Mouse (Mus musculus) gastrocnemius, adult 2 months (tissue): ENCODE data around the gene Stac2. TPM values are rescaled to one million over a fixed set of nuclear protein-coding genes. Genes with fewer than 3 reads are reported as not detected.

Experiments used
- DNase-seq: peaks from one replicate; pipeline ENCODE4 v3.0.0; 2022
- H3K27ac ChIP-seq: fragments of 200-600 bp; 2 replicates; pipeline ENCODE4 v1.8.1; 2022; ENCODE audit warnings: mild to moderate bottlenecking
- H3K4me3 ChIP-seq: fragments of 200-600 bp; 2 replicates; pipeline ENCODE4 v1.8.1; 2022; ENCODE audit warnings: mild to moderate bottlenecking, moderate library complexity
- CTCF ChIP-seq: fragments of 200-600 bp; IDR thresholded peaks from 2 replicates; pipeline ENCODE4 v1.8.1; 2022; ENCODE audit warnings: antibody characterized with exemption, mild to moderate bottlenecking, moderate library complexity
- intact Hi-C: fragments of 180-260 bp; cut with DNase I; formaldehyde crosslinking; loops from one replicate; pipeline ENCODE4 v1.15.1; 2025
- long read RNA-seq, 2 experiments: library from polyadenylated mRNA; stranded (forward); transcript quantifications; one replicate each; pipeline ENCODE4 v2.0.0; 2021
- total RNA-seq, 2 experiments: library from RNA; stranded (reverse); gene quantifications; 2 replicates each; pipeline ENCODE4 v1.2.3; 2021

The Stac2 gene
- total RNA-seq: under 1 TPM in 1 of 2 experiments, not detected in 1; 0.11 TPM
- long read RNA-seq, experiment 1: 0 reads
- long read RNA-seq, experiment 2: 0 reads

- Histone ChIP-seq H3K27ac (0 out of 2 replicates have a peak within 1 kb of the TSS, but pooled peaks have one; percentile 12), H3K4me3 (peak within 1 kb of the TSS; percentile 70)
- no peak for TF ChIP-seq CTCF
- intact Hi-C loops: no loop called here
- DNase-seq: peak; percentile 78
These were observed at the start of gene Stac2 for GRCm38 (mm10) chr11:98052989-98053834. Gene Stac2, minus strand, starts transcription at chr11:98053462.

GRCm38 (mm10) chr11:98101332-98101731 is 48.1 kb upstream of the Stac2 start:
- no peak for DNase-seq
- Histone ChIP-seq H3K4me3 (no peak overlapping the region), H3K27ac (no peak overlapping the region)
- intact Hi-C loops: loop anchor here (10.0 kb wide), 1 partner anchor 123 kb away; no protein-coding TSS in a partner anchor
- TF ChIP-seq CTCF: no peak

GRCm38 (mm10) chr11:98090583-98090982 is 37.3 kb upstream of the Stac2 start:
- Histone ChIP-seq H3K4me3 (no peak overlapping the region), H3K27ac (no peak overlapping the region)
- intact Hi-C loops: no loop called here
- no peak for TF ChIP-seq CTCF
- no peak for DNase-seq

GRCm38 (mm10) chr11:98088224-98088623 is 35.0 kb upstream of the Stac2 start:
- no peak overlapping the region for H3K27ac ChIP-seq

GRCm38 (mm10) chr11:98086574-98086973 is 33.3 kb upstream of the Stac2 start:
- DNase-seq: no peak
- H3K4me3 ChIP-seq: no peak overlapping the region
- no peak overlapping the region for H3K27ac ChIP-seq
- no peak for TF ChIP-seq CTCF
- intact Hi-C loops: loop anchor here (5.0 kb wide), 1 partner anchor 66 kb away; the partner anchor contains the start of gene Fbxl20

More at GRCm38 (mm10) chr11:98088224-98088623, 35.0 kb upstream of the Stac2 start:
- no peak overlapping the region for H3K4me3 ChIP-seq
- no peak for TF ChIP-seq CTCF
- peak; percentile 79 for DNase-seq
- intact Hi-C loops: loop anchor here (5.0 kb wide), 1 partner anchor 64 kb away; the partner anchor contains the start of gene Fbxl20

GRCm38 (mm10) chr11:98086141-98086540 is 32.9 kb upstream of the Stac2 start:
- TF ChIP-seq CTCF: no peak
- intact Hi-C loops: loop anchor here (5.0 kb wide), 1 partner anchor 66 kb away; the partner anchor contains the start of gene Fbxl20
- H3K4me3 ChIP-seq: no peak overlapping the region
- H3K27ac ChIP-seq: no peak overlapping the region
- DNase-seq: no peak

- H3K27ac ChIP-seq: no peak overlapping the region
- no peak for DNase-seq
- no peak overlapping the region for H3K4me3 ChIP-seq
- intact Hi-C loops: no loop called here
- no peak for TF ChIP-seq CTCF
These were observed 29.5 kb upstream of the Stac2 start for GRCm38 (mm10) chr11:98082745-98083144.

GRCm38 (mm10) chr11:98080450-98080849 is 27.2 kb upstream of the Stac2 start:
- DNase-seq: no peak
- intact Hi-C loops: no loop called here
- H3K4me3 ChIP-seq: no peak overlapping the region
- no peak for TF ChIP-seq CTCF
- no peak overlapping the region for H3K27ac ChIP-seq

- Histone ChIP-seq H3K4me3 (no peak overlapping the region), H3K27ac (peak overlapping the region; percentile 61)
- intact Hi-C loops: no loop called here
- no peak for TF ChIP-seq CTCF
- peak; percentile 79 for DNase-seq
These were observed 23.8 kb upstream of the Stac2 start for GRCm38 (mm10) chr11:98077086-98077485.

GRCm38 (mm10) chr11:98075195-98075808 is 22.0 kb upstream of the Stac2 start:
- intact Hi-C loops: loop anchor here (1.0 kb wide), 1 partner anchor 44 kb away; no protein-coding TSS in a partner anchor
- H3K4me3 ChIP-seq: no peak overlapping the region

GRCm38 (mm10) chr11:98073442-98073841 is 20.2 kb upstream of the Stac2 start:
- Histone ChIP-seq H3K4me3 (no peak overlapping the region), H3K27ac (no peak overlapping the region)
- no peak for DNase-seq
- TF ChIP-seq CTCF: no peak
- intact Hi-C loops: no loop called here

More at GRCm38 (mm10) chr11:98075195-98075808, 22.0 kb upstream of the Stac2 start:
- no peak overlapping the region for H3K27ac ChIP-seq
- TF ChIP-seq CTCF: peak; percentile 92
- peak; percentile 88 for DNase-seq

GRCm38 (mm10) chr11:98067255-98067654 is 14.0 kb upstream of the Stac2 start:
- no peak overlapping the region for H3K27ac ChIP-seq
- H3K4me3 ChIP-seq: no peak overlapping the region
- TF ChIP-seq CTCF: no peak
- intact Hi-C loops: no loop called here
- no peak for DNase-seq

GRCm38 (mm10) chr11:98066201-98066600 is 12.9 kb upstream of the Stac2 start:
- no peak for DNase-seq
- intact Hi-C loops: no loop called here
- Histone ChIP-seq H3K27ac (no peak overlapping the region), H3K4me3 (no peak overlapping the region)
- TF ChIP-seq CTCF: no peak
